Mouse (Mus musculus) heart, adult 9 months (tissue): ENCODE measurements around the gene Psmd6.

Experiments
- DNase-seq, 2 experiments: peaks; one replicate each; pipeline ENCODE4 v3.0.0; 2022; ENCODE audit warnings: low spot score in 2 of 2

Psmd6 gene

GRCm38 (mm10) chr14:14064486-14065141, 56.2 kb downstream of the Psmd6 start:
- no peak for DNase-seq

- DNase-seq: no peak
Measured at GRCm38 (mm10) chr14:14063382-14063781, 57.4 kb downstream of the Psmd6 start.

- no peak for DNase-seq
Measured at GRCm38 (mm10) chr14:14062531-14063245, 58.1 kb downstream of the Psmd6 start.
